Mouse (Mus musculus) liver, embryonic 16.5 days (tissue): ENCODE measurements around the gene Olfr218. TPM values are rescaled to one million over a fixed set of nuclear protein-coding genes. Genes with fewer than 3 reads are reported as not detected.

ENCODE experiments used
- ATAC-seq: fragments of 200-750 bp; cut with Nextera tagmentation; 2 replicates; pipeline ENCODE4 v1.8.0; 2017; ENCODE audit warnings: low read depth, mild to moderate bottlenecking, moderate number of reproducible peaks, moderate library complexity
- H3K27ac ChIP-seq: fragments of 300-500 bp; sonication (generic); 2 replicates; pipeline ENCODE4 v1.5.1; 2014; ENCODE audit warnings: mild to moderate bottlenecking, low read length
- H3K27me3 ChIP-seq: fragments of 300-500 bp; sonication (generic); 2 replicates; pipeline ENCODE4 v1.6.1; 2014; ENCODE audit warnings: low read depth, low read length, mixed read lengths; ENCODE audit not compliant: control insufficient read depth, insufficient read depth
- H3K36me3 ChIP-seq: fragments of 300-500 bp; sonication (generic); 2 replicates; pipeline ENCODE4 v1.6.1; 2014; ENCODE audit warnings: mild to moderate bottlenecking; ENCODE audit not compliant: control insufficient read depth, insufficient read depth
- H3K4me1 ChIP-seq: fragments of 300-500 bp; sonication (generic); 2 replicates; pipeline ENCODE4 v1.6.1; 2014; ENCODE audit warnings: low read depth, low read length, mixed read lengths; ENCODE audit not compliant: control insufficient read depth
- H3K4me2 ChIP-seq: fragments of 300-500 bp; sonication (generic); 2 replicates; pipeline ENCODE4 v1.6.1; 2014; ENCODE audit warnings: low read depth, low read length, mixed read lengths
- H3K4me3 ChIP-seq: fragments of 300-500 bp; sonication (generic); 2 replicates; pipeline ENCODE4 v1.5.1; 2014; ENCODE audit warnings: low read depth, mild to moderate bottlenecking, low read length
- H3K9ac ChIP-seq: fragments of 300-500 bp; sonication (generic); 2 replicates; pipeline ENCODE4 v1.6.1; 2014; ENCODE audit warnings: low read depth, low read length
- H3K9me3 ChIP-seq: fragments of 300-500 bp; sonication (generic); replicated peaks from 2 replicates; pipeline ENCODE4 v1.6.1; 2016; ENCODE audit warnings: low read length; ENCODE audit not compliant: control insufficient read depth
- WGBS: fragments of 180-500 bp; shearing (Covaris S2); extraction: QIAGEN DNeasy Blood & Tissue Kit; methylation state at CpG from one replicate; pipeline ENCODE4 v1.1.7; 2014; ENCODE audit not compliant: insufficient replicate concordance; 5-methylcytosine and 5-hydroxymethylcytosine counted together
- polyA plus RNA-seq: library from polyadenylated mRNA; unstranded; fragments of >200 nt; fragmentation: Nextera tagmentation; extraction: Ambion mirVana; gene quantifications from 2 replicates; pipeline ENCODE4 v1.2.1, GENCODE M21; 2015

Olfr218 gene
- polyA plus RNA-seq, 1 experiment from 2014 or later: not detected

- 67% methylated on average over 3 of the region's 3 CpGs for WGBS
- Histone ChIP-seq H3K36me3 (no peaks in the 10 kb centered on the region), H3K4me2 (no peak overlapping the region), H3K4me3 (no peak overlapping the region), H3K9me3 (no peaks in the 10 kb centered on the region), H3K9ac (no peak overlapping the region), H3K27me3 (no peaks in the 10 kb centered on the region), H3K4me1 (no peaks in the 10 kb centered on the region), H3K27ac (no peak overlapping the region)
- no peak for ATAC-seq
These were observed 52.3 kb downstream of the Olfr218 start for GRCm38 (mm10) chr1:173249888-173250287.

Other genes with a start within 250 kb of the Olfr218 start
- not detected in 2 replicates for gene Olfr16, start 247.4 kb upstream of the Olfr218 start, polyA plus RNA-seq
- gene Olfr1408, start 60.4 kb upstream of the Olfr218 start, polyA plus RNA-seq: not detected in 2 replicates
- gene Olfr1406, start 7.2 kb upstream of the Olfr218 start, polyA plus RNA-seq: not detected in 2 replicates
- gene Olfr1404, start 14.6 kb downstream of the Olfr218 start, polyA plus RNA-seq: not detected in 2 replicates
- gene Fcer1a, start 29.4 kb downstream of the Olfr218 start, polyA plus RNA-seq: 0.20 and 0.21 TPM in 2 replicates
- gene Olfr418, start 68.2 kb downstream of the Olfr218 start, polyA plus RNA-seq: not detected in 2 replicates
- not detected in 2 replicates for gene Mptx2, start 80.0 kb downstream of the Olfr218 start, polyA plus RNA-seq
- gene Ackr1, start 135.9 kb downstream of the Olfr218 start, polyA plus RNA-seq: 69.3 and 71.7 TPM in 2 replicates
- 3.6 and 3.8 TPM in 2 replicates for gene Aim2, start 153.1 kb downstream of the Olfr218 start, polyA plus RNA-seq
- 1.7 and 1.8 TPM in 2 replicates for gene Cadm3, start 169.9 kb downstream of the Olfr218 start, polyA plus RNA-seq